Mouse (Mus musculus) heart, adult 2 months (tissue): ENCODE results near the gene Slc38a1.
A peak's percentile ranks its signal among the peaks of the same experiment; 100 is the strongest.

Source experiments
- CTCF ChIP-seq: fragments of 200-600 bp; IDR thresholded peaks from 2 replicates; pipeline ENCODE4 v1.8.1; 2022; ENCODE audit warnings: antibody characterized with exemption, mild to moderate bottlenecking, moderate library complexity
- EP300 ChIP-seq: fragments of 200-500 bp; IDR thresholded peaks from 2 replicates; pipeline ENCODE4 v1.6.1; 2011; ENCODE audit warnings: low read depth, low read length, control low read depth; ENCODE audit not compliant: insufficient read depth
- POLR2A ChIP-seq: fragments of 200-500 bp; IDR thresholded peaks from 2 replicates; pipeline ENCODE4 v1.6.1; 2011; ENCODE audit warnings: mild to moderate bottlenecking, low read depth, low read length, control low read depth; ENCODE audit not compliant: insufficient read depth

DNA sequence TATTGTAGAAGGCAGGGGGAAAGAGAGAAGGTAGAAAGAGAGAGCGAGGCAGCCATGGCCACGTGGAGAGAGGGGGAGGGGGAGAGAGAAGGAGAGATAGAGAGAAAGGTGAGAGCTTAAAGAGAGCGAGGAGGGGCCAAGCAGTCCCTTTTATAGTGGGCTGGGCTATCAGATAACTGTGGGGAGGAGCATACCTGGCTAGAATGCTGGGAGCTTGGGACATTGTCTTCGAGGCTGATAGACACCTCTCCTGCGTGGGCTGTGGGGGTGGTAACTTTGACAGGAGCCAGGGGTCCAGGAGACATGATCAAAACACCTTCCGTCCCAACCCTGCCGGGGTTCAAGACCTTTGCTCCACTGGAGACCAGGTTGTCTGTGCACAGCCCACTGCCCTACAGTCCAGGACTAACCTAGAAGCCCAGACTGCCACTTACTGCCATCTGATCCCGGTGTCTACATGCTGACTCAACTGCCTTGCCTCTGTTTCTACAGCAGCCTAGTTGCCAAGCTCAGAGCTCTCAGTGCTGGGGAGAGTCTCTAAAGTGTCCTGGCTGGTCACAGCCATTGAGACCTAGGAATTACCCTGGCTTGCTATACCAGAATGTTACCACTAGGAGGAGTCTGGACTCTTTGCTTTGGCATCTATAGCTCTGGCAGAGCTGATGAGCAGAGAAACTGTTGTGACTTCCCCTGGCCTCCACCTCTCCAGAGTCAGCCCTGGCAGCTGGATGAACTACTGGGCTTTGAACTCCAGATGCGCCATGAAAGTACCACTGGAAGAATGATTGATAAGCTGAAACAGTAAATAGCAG lies 90.9 kb downstream of the Slc38a1 start:
- TF ChIP-seq CTCF = peak; percentile 95
- TF ChIP-seq POLR2A = no peak
- peak; percentile 35; the same call in 1 of the 2 replicates for TF ChIP-seq EP300
